Comparison of ENCODE assay signal across 20 mouse cellular contexts in the genomic region with DNA sequence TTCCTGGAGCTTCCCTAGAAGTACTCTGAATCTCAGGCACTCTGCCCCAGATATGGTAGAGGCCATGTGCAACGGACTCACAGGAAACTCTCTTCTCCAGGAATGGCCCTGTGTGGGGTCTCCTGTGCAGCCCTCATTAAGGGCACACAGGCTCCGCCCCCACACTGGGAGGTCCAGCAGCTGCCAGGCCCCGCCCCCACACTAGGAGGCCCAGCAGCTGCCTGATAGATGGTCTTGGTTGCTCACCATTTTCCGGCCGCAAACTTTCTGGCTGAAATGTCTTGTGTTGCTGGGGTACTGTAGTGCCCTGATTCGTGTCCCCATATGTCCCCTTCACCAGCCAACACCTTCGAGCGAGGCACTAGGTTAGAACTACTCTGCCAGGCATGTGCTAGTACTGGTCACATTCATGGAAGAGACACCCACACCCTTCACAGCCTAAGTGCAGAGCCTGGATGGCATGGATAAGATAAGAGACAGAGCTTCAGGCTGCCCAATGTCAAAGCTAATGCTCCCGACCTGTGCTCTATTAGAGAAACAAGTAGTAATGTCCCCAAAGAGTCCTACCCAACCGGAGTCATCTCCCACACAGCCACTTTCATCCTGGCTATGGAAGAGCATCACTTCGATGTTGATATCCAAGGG. TPM values are rescaled to one million over a fixed set of nuclear protein-coding genes. Genes with fewer than 3 reads are reported as not detected.
A peak's percentile ranks its signal among the peaks of the same experiment; 100 is the strongest.
DNase-seq lines count a peak whose midpoint lies in the region; ATAC-seq lines count a peak whose summit lies in the region.
"Had no signal": no experiment of that assay in that cellular context is flagged by ENCODE, and none has a peak within 500 bp of the region (broad histone marks: within the 10 kb centered on the region; RNA-seq: fewer than 3 reads in every experiment).

No protein-coding gene starts in this region.

- H3K27me3 ChIP-seq in neural tube, embryonic 11.5 days (ENCODE audit: control insufficient read depth, insufficient read depth, low read length), result no peaks in the 10 kb centered on the region
- H3K27me3 ChIP-seq in neural tube, embryonic 15.5 days (replicated peaks), result no peaks in the 10 kb centered on the region
- H3K27me3 ChIP-seq in liver, embryonic 16.5 days (ENCODE audit: control insufficient read depth, insufficient read depth, low read depth, low read length), result no peaks in the 10 kb centered on the region
- H3K27me3 ChIP-seq: embryonic facial prominence, embryonic 12.5 days; heart, embryonic 15.5 days; intestine, embryonic 15.5 days; neural tube, embryonic 12.5 days had no signal

- 80% methylated on average over 11 of the region's 11 CpGs for WGBS in neural tube, embryonic 11.5 days
- WGBS in neural tube, embryonic 15.5 days, result 83% methylated on average over 11 of the region's 11 CpGs
- 58% methylated on average over 11 of the region's 11 CpGs for WGBS in liver, embryonic 16.5 days (ENCODE audit: insufficient replicate concordance)

- no peak overlapping the region for H3K27ac ChIP-seq in neural tube, embryonic 11.5 days (ENCODE audit: low read depth, low read length)
- no peak overlapping the region for H3K27ac ChIP-seq in neural tube, embryonic 15.5 days (replicated peaks)
- H3K27ac ChIP-seq in liver, embryonic 16.5 days (ENCODE audit: low read length), result no peak overlapping the region
- H3K27ac ChIP-seq: embryonic facial prominence, embryonic 12.5 days; heart, embryonic 15.5 days; intestine, embryonic 15.5 days; kidney, postnatal 0 days; neural tube, embryonic 12.5 days had no signal

- no peak overlapping the region for H3K9ac ChIP-seq in neural tube, embryonic 11.5 days (ENCODE audit: low read length)
- no peak overlapping the region for H3K9ac ChIP-seq in neural tube, embryonic 15.5 days (replicated peaks)
- no peak overlapping the region for H3K9ac ChIP-seq in liver, embryonic 16.5 days (ENCODE audit: low read depth, low read length)
- H3K9ac ChIP-seq: embryonic facial prominence, embryonic 12.5 days; forebrain, postnatal 0 days; heart, embryonic 15.5 days; intestine, embryonic 15.5 days; neural tube, embryonic 12.5 days had no signal

- no peak for ATAC-seq in neural tube, embryonic 11.5 days (ENCODE audit: insufficient read depth, low FRiP score, low TSS enrichment)
- ATAC-seq in neural tube, embryonic 15.5 days (ENCODE audit: low FRiP score), result no peak
- ATAC-seq in liver, embryonic 16.5 days (ENCODE audit: low read depth), result 0 out of 2 replicates have a peak, but pooled peaks have one; percentile 30
- ATAC-seq in granulocyte monocyte progenitor cell, adult 5-6 weeks (replicated peaks; ENCODE audit: poor library complexity, severe bottlenecking), result no peak
- ATAC-seq: forebrain, postnatal 0 days; intestine, embryonic 15.5 days had no signal

- H3K36me3 ChIP-seq in neural tube, embryonic 11.5 days (ENCODE audit: control insufficient read depth, insufficient read depth, low read length), result peaks cover 13% of the 10 kb centered on the region
- peaks cover 77% of the 10 kb centered on the region for H3K36me3 ChIP-seq in neural tube, embryonic 15.5 days
- no peaks in the 10 kb centered on the region for H3K36me3 ChIP-seq in liver, embryonic 16.5 days (ENCODE audit: control insufficient read depth, insufficient read depth)
- H3K36me3 ChIP-seq: heart, embryonic 15.5 days; intestine, embryonic 15.5 days had no signal

- DNase-seq in heart, adult 11 months, result peak; percentile 80
- DNase-seq in heart, postnatal 14 days, result no peak
- peak; percentile 19 for DNase-seq in neural tube, embryonic 11.5 days (ENCODE audit: low spot score)
- no peak for DNase-seq in left cerebral cortex, adult 11 months (ENCODE audit: low spot score)
- DNase-seq: adrenal gland, postnatal 25 days; cerebellum, adult 9-11 months; forebrain, postnatal 0 days; right cerebral cortex, postnatal 4 days; thymus, postnatal 36 days had no signal

- no peaks in the 10 kb centered on the region for H3K9me3 ChIP-seq in neural tube, embryonic 11.5 days (ENCODE audit: control insufficient read depth, low read length)
- no peaks in the 10 kb centered on the region for H3K9me3 ChIP-seq in neural tube, embryonic 15.5 days (replicated peaks)
- no peaks in the 10 kb centered on the region for H3K9me3 ChIP-seq in liver, embryonic 16.5 days (replicated peaks; ENCODE audit: control insufficient read depth, low read length)
- H3K9me3 ChIP-seq: embryonic facial prominence, embryonic 12.5 days; heart, embryonic 15.5 days; intestine, embryonic 15.5 days; neural tube, embryonic 12.5 days had no signal

- no peaks in the 10 kb centered on the region for H3K4me1 ChIP-seq in neural tube, embryonic 11.5 days (ENCODE audit: control insufficient read depth, insufficient read depth, low read length)
- H3K4me1 ChIP-seq in neural tube, embryonic 15.5 days, result no peaks in the 10 kb centered on the region
- H3K4me1 ChIP-seq in liver, embryonic 16.5 days (ENCODE audit: control insufficient read depth, low read depth, low read length), result no peaks in the 10 kb centered on the region
- H3K4me1 ChIP-seq: embryonic facial prominence, embryonic 12.5 days; heart, embryonic 15.5 days; intestine, embryonic 15.5 days; neural tube, embryonic 12.5 days had no signal

- intact Hi-C loops in heart, postnatal 14 days (cut with DNase I), result no loop called here

- H3K4me2 ChIP-seq in neural tube, embryonic 11.5 days (ENCODE audit: low read depth), result no peak overlapping the region
- H3K4me2 ChIP-seq in neural tube, embryonic 15.5 days, result no peak overlapping the region
- no peak overlapping the region for H3K4me2 ChIP-seq in liver, embryonic 16.5 days (ENCODE audit: low read depth, low read length)
- H3K4me2 ChIP-seq: embryonic facial prominence, embryonic 12.5 days; heart, embryonic 15.5 days; intestine, embryonic 15.5 days; neural tube, embryonic 12.5 days had no signal

- no peak overlapping the region for H3K4me3 ChIP-seq in neural tube, embryonic 11.5 days (ENCODE audit: low read depth, low read length)
- H3K4me3 ChIP-seq in neural tube, embryonic 15.5 days (replicated peaks), result no peak overlapping the region
- no peak overlapping the region for H3K4me3 ChIP-seq in liver, embryonic 16.5 days (ENCODE audit: low read depth, low read length)
- H3K4me3 ChIP-seq: embryonic facial prominence, embryonic 12.5 days; heart, embryonic 15.5 days; intestine, embryonic 15.5 days; megakaryocyte, embryonic 14.5 days; neural tube, embryonic 12.5 days had no signal

RNA-seq across cellular contexts. Expression of a gene that starts 15.0 kb away (rescaled TPM):
- total RNA-seq in heart, postnatal 14 days (2021), result under 1 TPM in 1 of 2 experiments, not detected in 1; 0.73 TPM
- polyA plus RNA-seq in neural tube, embryonic 11.5 days (2014; fragmentation: Nextera tagmentation; extraction: Ambion mirVana), result 1.1 and 1.5 TPM in 2 replicates
- polyA plus RNA-seq in neural tube, embryonic 15.5 days (2015; fragmentation: Nextera tagmentation; extraction: Ambion mirVana), result 1.0 and 1.8 TPM in 2 replicates
- polyA plus RNA-seq in liver, embryonic 16.5 days (2015; fragmentation: Nextera tagmentation; extraction: Ambion mirVana), result 0.25 and 0.26 TPM in 2 replicates
- total RNA-seq in granulocyte monocyte progenitor cell, adult 5-6 weeks (2014; fragmentation: Nextera tagmentation), result 2.1 and 5.4 TPM in 2 replicates
- total RNA-seq in granulocyte monocyte progenitor cell, adult 5-6 weeks (2017), result 4.8 and 4.9 TPM in 2 replicates
- total RNA-seq: gastrocnemius, adult 8-10 months had no signal
- polyA plus RNA-seq: liver, adult 2 months had no signal

RNA-seq across cellular contexts. Expression of a gene that starts 38.9 kb away (rescaled TPM):
- 1 to 10 TPM; 1.4 to 2.1 TPM for total RNA-seq in heart, postnatal 14 days (2021)
- polyA plus RNA-seq in neural tube, embryonic 11.5 days (2014; fragmentation: Nextera tagmentation; extraction: Ambion mirVana), result 3.5 and 4.0 TPM in 2 replicates
- polyA plus RNA-seq in neural tube, embryonic 15.5 days (2015; fragmentation: Nextera tagmentation; extraction: Ambion mirVana), result 3.0 and 3.7 TPM in 2 replicates
- polyA plus RNA-seq in liver, embryonic 16.5 days (2015; fragmentation: Nextera tagmentation; extraction: Ambion mirVana), result 0.14 and 0.15 TPM in 2 replicates
- total RNA-seq in granulocyte monocyte progenitor cell, adult 5-6 weeks (2014; fragmentation: Nextera tagmentation), result 0.85 and 6.5 TPM in 2 replicates
- 1.8 and 2.3 TPM in 2 replicates for total RNA-seq in granulocyte monocyte progenitor cell, adult 5-6 weeks (2017)

RNA-seq across cellular contexts. Expression of a gene that starts 39.1 kb away (rescaled TPM):
- total RNA-seq in heart, postnatal 14 days (2021), result 10 to 100 TPM; 24.7 to 24.9 TPM
- polyA plus RNA-seq in neural tube, embryonic 11.5 days (2014; fragmentation: Nextera tagmentation; extraction: Ambion mirVana), result 65.5 and 70.8 TPM in 2 replicates
- polyA plus RNA-seq in neural tube, embryonic 15.5 days (2015; fragmentation: Nextera tagmentation; extraction: Ambion mirVana), result 85.0 and 94.6 TPM in 2 replicates
- polyA plus RNA-seq in liver, embryonic 16.5 days (2015; fragmentation: Nextera tagmentation; extraction: Ambion mirVana), result 10.2 and 11.8 TPM in 2 replicates
- 17.9 and 35.2 TPM in 2 replicates for total RNA-seq in granulocyte monocyte progenitor cell, adult 5-6 weeks (2014; fragmentation: Nextera tagmentation)
- 32.0 and 45.5 TPM in 2 replicates for total RNA-seq in granulocyte monocyte progenitor cell, adult 5-6 weeks (2017)

RNA-seq across cellular contexts. Expression of a gene that starts 50.8 kb away (rescaled TPM):
- total RNA-seq in heart, postnatal 14 days (2021), result 100 to 1,000 TPM; 109 to 139 TPM
- 285 and 287 TPM in 2 replicates for polyA plus RNA-seq in neural tube, embryonic 11.5 days (2014; fragmentation: Nextera tagmentation; extraction: Ambion mirVana)
- polyA plus RNA-seq in neural tube, embryonic 15.5 days (2015; fragmentation: Nextera tagmentation; extraction: Ambion mirVana), result 231 and 246 TPM in 2 replicates
- polyA plus RNA-seq in liver, embryonic 16.5 days (2015; fragmentation: Nextera tagmentation; extraction: Ambion mirVana), result 116 and 125 TPM in 2 replicates
- total RNA-seq in granulocyte monocyte progenitor cell, adult 5-6 weeks (2014; fragmentation: Nextera tagmentation), result 146 and 147 TPM in 2 replicates
- total RNA-seq in granulocyte monocyte progenitor cell, adult 5-6 weeks (2017), result 88.0 and 117 TPM in 2 replicates

Comparison
In these comparisons a context has a peak if more than half of its experiments do, and no peak if none do; other contexts are left out.
1. DNase-seq: peak in heart, adult 11 months (single experiment) and neural tube, embryonic 11.5 days (single experiment); none in heart, postnatal 14 days (0 of 2) and left cerebral cortex, adult 11 months (single experiment).